Mouse (Mus musculus): ENCODE measurements at regions not wholly inside any gene's neighbourhood (a gene's known extent, or its start where the extent isn't known, plus 50 kb on each side); places are given as distances from the start of the nearest gene placed in this dataset.

DNA sequence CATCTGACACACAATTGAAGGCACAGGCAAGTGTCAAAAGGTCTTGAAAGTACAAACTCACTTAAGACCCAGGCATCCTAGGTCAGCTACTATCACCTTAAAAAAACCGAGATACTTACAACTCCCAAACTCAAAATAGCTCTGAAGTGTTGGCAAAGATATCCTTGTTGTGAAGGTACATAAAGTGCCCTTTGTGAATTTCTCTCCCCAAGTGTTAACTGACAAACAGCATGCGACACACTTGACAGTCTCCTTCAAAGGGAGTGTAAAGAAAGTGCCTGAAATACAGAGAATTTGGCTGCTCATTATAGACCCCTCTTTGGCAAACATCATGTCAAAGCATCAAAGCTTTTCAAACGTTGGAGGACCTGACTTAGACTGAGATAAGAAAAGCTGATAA lies 2634.2 kb downstream of the 9330182O14Rik start:
- TF ChIP-seq CTCF (IDR thresholded peaks at IDR 0.05; ENCODE audit: borderline replicate concordance, insufficient read depth, low read depth, low read length) (no peak), POLR2A (IDR thresholded peaks at IDR 0.05; ENCODE audit: borderline replicate concordance, insufficient read depth, low read length) (no peak)
- Histone ChIP-seq H3K4me3 (replicated peaks; ENCODE audit: insufficient read depth, low read depth, low read length) (no peak overlapping the region), H3K4me1 (ENCODE audit: control insufficient read depth, insufficient read depth, low read length) (no peaks in the 10 kb centered on the region), H3K27me3 (ENCODE audit: control insufficient read depth, insufficient read depth, low read length) (no peaks in the 10 kb centered on the region), H3K27ac (ENCODE audit: insufficient read depth, low read length) (no peak overlapping the region)
- no peak for DNase-seq
- 34% methylated on average over 3 of the region's 3 CpGs for WGBS

DNA sequence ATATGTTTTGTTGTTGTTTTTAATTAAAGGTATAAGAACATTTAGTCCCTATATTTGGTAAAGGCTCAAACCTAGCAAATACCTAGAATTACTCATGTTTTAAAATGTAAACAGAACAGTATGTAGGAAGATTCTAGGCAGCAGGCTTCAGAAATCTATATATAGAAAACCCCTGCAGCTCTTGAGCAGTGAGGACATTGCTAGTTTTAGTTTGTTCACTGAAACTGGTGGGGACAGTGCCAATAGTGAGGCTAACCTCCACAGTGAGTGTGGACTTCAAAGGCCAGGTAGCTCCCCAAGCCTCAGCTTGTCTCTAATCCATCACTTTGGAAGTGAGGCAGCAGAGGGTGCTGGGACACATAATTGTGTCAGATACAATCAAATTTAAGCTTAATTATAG lies 2645.7 kb downstream of the 9330182O14Rik start:
- TF ChIP-seq POLR2A (IDR thresholded peaks at IDR 0.05; ENCODE audit: borderline replicate concordance, insufficient read depth, low read length) (no peak), CTCF (IDR thresholded peaks at IDR 0.05; ENCODE audit: borderline replicate concordance, insufficient read depth, low read depth, low read length) (no peak)
- no peak for DNase-seq
- H3K27ac ChIP-seq (ENCODE audit: insufficient read depth, low read length) = no peak overlapping the region
- no peak overlapping the region for H3K4me3 ChIP-seq (replicated peaks; ENCODE audit: insufficient read depth, low read depth, low read length)
- no peaks in the 10 kb centered on the region for H3K27me3 ChIP-seq (ENCODE audit: control insufficient read depth, insufficient read depth, low read length)
- H3K4me1 ChIP-seq (ENCODE audit: control insufficient read depth, insufficient read depth, low read length) = no peaks in the 10 kb centered on the region

DNA sequence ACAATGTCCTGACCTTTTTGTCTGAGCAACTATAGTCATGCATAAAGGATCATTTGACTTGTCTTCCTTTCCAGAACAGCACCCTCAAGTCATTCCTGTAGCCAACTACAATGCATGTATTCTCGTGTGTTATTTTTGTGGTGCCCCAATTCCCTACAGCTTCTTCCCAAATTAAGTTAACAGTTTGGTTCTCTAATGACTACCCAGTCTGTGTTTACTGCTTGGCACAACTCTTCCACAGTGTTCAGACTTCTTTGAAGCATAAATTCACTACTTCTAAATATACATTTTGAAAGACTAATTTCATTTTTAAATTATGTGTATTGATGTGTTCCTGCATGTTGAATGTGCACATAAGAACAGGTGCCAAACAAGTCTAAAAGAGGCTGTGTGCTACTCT lies 2667.1 kb downstream of the 9330182O14Rik start:
- WGBS = 68% methylated on average over 1 of the region's 1 CpGs
- H3K4me1 ChIP-seq (ENCODE audit: control insufficient read depth, insufficient read depth, low read length) = no peaks in the 10 kb centered on the region
- no peak for DNase-seq
- no peak overlapping the region for H3K27ac ChIP-seq (ENCODE audit: insufficient read depth, low read length)
- no peaks in the 10 kb centered on the region for H3K27me3 ChIP-seq (ENCODE audit: control insufficient read depth, insufficient read depth, low read length)
- TF ChIP-seq CTCF (IDR thresholded peaks at IDR 0.05; ENCODE audit: borderline replicate concordance, insufficient read depth, low read depth, low read length) (no peak), POLR2A (IDR thresholded peaks at IDR 0.05; ENCODE audit: borderline replicate concordance, insufficient read depth, low read length) (no peak)
- no peak overlapping the region for H3K4me3 ChIP-seq (replicated peaks; ENCODE audit: insufficient read depth, low read depth, low read length)

DNA sequence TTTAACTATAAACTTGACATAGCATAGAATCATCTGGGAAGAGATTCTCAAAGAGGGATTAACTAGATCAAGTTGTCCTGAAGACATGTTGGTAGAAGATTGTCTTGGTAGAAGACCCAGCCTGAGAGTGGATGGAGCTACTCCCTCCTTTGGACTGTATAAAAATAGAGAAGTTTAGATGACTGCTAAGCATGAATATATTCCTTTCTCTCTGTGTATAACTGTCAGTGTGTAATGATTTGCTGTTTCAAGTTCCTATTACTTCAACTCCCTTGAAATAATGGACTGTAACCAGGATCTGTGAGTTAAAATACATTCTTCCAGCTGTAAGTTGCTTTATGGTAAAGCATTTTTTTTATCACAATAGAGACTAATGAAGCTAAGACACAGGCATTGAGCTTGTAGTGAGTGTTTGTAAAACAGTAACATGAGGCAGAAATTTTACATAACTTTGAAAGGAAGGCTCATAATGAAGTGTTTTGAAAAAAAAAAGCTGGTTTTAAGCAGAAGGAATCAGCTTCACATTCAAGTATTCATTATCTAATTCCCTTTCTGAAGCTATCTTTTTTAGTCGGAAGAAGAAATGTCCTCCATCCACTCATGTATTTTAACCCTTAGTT lies 2676.8 kb downstream of the 9330182O14Rik start:
- WGBS = 90% methylated on average over 1 of the region's 1 CpGs
- Histone ChIP-seq H3K4me1 (ENCODE audit: control insufficient read depth, insufficient read depth, low read length) (no peaks in the 10 kb centered on the region), H3K27me3 (ENCODE audit: control insufficient read depth, insufficient read depth, low read length) (no peaks in the 10 kb centered on the region), H3K27ac (ENCODE audit: insufficient read depth, low read length) (no peak overlapping the region), H3K4me3 (replicated peaks; ENCODE audit: insufficient read depth, low read depth, low read length) (no peak overlapping the region)
- TF ChIP-seq CTCF (IDR thresholded peaks at IDR 0.05; ENCODE audit: borderline replicate concordance, insufficient read depth, low read depth, low read length) (no peak), POLR2A (IDR thresholded peaks at IDR 0.05; ENCODE audit: borderline replicate concordance, insufficient read depth, low read length) (no peak)
- no peak for DNase-seq

DNA sequence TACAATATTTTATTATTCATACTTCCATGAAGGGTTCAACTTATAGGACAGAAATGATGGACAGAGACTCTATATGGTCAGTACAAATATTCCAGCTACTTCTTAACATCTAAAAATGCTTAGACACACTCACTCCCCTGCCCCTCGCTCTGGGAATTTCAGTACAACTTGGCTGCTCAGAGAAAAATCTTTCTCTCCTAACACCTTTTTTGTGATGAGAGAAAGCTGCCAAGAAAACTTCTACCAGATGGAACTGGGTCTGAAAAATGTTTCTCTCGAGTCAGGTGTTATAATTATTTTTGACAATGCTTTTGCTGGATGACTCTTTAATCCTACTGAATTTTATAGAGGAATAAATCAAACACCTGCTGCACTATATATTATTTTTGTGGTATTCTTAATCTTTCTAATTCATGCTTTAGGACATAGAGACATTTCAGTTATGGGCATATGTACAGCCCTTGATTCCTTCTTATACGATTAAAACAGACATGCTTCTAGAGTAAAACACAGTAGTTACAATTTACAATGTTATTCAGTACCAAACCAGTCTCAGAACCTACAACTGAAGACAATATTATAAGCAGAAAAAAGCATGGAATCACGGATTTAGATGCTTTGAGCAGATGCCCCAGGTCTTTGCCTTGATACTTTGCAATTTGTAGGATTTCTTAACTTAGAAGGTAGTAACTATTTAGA lies 2681.0 kb downstream of the 9330182O14Rik start:
- no peaks in the 10 kb centered on the region for H3K4me1 ChIP-seq (ENCODE audit: control insufficient read depth, insufficient read depth, low read length)
- DNase-seq = no peak

DNA sequence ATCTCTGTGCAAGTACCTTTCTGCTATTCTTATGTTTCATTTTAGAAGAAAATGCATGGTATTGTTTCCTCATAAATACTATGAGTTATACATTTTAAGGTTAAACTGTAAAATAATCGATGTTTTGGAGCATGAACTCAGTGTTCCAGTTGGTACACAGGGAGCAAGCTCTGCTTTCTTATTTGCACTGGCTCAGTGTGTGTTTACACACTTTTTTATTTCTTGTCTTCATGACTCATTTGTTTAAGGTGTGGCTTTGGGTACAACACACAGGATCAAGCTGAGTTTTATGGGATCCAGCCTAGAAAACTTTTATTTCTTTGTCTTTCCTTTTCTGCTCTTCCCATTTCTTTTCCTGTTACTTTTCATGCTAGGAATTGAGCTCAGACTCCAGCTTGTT lies 2704.7 kb downstream of the 9330182O14Rik start:
- TF ChIP-seq POLR2A (IDR thresholded peaks at IDR 0.05; ENCODE audit: borderline replicate concordance, insufficient read depth, low read length) = no peak
- TF ChIP-seq CTCF (IDR thresholded peaks at IDR 0.05; ENCODE audit: borderline replicate concordance, insufficient read depth, low read depth, low read length) = no peak
- Histone ChIP-seq H3K27me3 (ENCODE audit: control insufficient read depth, insufficient read depth, low read length) (no peaks in the 10 kb centered on the region), H3K4me3 (replicated peaks; ENCODE audit: insufficient read depth, low read depth, low read length) (no peak overlapping the region), H3K27ac (ENCODE audit: insufficient read depth, low read length) (no peak overlapping the region), H3K4me1 (ENCODE audit: control insufficient read depth, insufficient read depth, low read length) (no peaks in the 10 kb centered on the region)
- no peak for DNase-seq
- 81% methylated on average over 1 of the region's 1 CpGs for WGBS

More for the DNA sequence above, 2681.0 kb downstream of the 9330182O14Rik start:
- WGBS = 43% methylated on average over 4 of the region's 4 CpGs
- Histone ChIP-seq H3K27ac (ENCODE audit: insufficient read depth, low read length) (no peak overlapping the region), H3K27me3 (ENCODE audit: control insufficient read depth, insufficient read depth, low read length) (no peaks in the 10 kb centered on the region), H3K4me3 (replicated peaks; ENCODE audit: insufficient read depth, low read depth, low read length) (no peak overlapping the region)
- TF ChIP-seq POLR2A (IDR thresholded peaks at IDR 0.05; ENCODE audit: borderline replicate concordance, insufficient read depth, low read length) (no peak), CTCF (IDR thresholded peaks at IDR 0.05; ENCODE audit: borderline replicate concordance, insufficient read depth, low read depth, low read length) (no peak)

DNA sequence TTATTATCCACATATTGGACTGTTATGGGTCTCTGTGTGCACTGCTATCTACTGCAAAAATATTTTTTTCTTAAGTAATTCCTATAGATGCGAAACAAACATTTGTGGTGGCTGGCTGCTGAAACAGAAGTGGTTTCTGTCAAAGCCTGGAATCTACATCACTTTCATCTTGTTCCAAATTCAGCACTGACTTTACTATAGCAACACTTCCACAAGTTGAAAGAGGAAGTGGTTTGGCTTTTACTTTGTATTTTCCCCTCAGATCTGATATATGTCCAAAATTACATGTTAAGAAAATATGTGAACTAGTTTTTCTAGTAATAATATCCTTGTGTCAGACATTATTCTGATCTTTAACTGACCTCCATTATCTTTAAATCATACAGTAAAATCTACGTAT lies 2715.8 kb downstream of the 9330182O14Rik start:
- no peaks in the 10 kb centered on the region for H3K27me3 ChIP-seq (ENCODE audit: control insufficient read depth, insufficient read depth, low read length)
- H3K4me1 ChIP-seq (ENCODE audit: control insufficient read depth, insufficient read depth, low read length) = no peaks in the 10 kb centered on the region
- no peak overlapping the region for H3K27ac ChIP-seq (ENCODE audit: insufficient read depth, low read length)
- 96% methylated on average over 2 of the region's 2 CpGs for WGBS
- DNase-seq = no peak
- H3K4me3 ChIP-seq (replicated peaks; ENCODE audit: insufficient read depth, low read depth, low read length) = no peak overlapping the region
- no peak for TF ChIP-seq POLR2A (IDR thresholded peaks at IDR 0.05; ENCODE audit: borderline replicate concordance, insufficient read depth, low read length)
- TF ChIP-seq CTCF (IDR thresholded peaks at IDR 0.05; ENCODE audit: borderline replicate concordance, insufficient read depth, low read depth, low read length) = no peak

DNA sequence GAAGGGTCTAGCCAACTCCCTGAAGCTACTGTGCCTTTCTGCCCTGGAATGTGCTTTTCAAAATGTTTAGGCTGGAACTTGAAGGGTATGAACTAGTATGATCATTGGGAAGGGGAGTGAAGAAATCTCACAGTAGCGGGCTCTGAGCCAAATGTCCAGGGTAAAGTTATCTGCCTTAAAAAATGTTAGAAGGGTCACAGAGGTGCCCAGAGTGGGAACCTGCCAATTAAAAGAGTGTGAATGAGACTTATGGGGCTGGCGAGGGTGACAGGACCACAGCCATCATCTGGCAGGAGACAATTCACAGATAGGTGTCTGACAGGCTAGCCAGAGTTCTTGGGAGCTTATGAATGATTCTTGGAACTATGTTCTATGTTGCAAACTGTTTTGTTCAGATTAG lies 2738.3 kb downstream of the 9330182O14Rik start:
- Histone ChIP-seq H3K4me1 (ENCODE audit: control insufficient read depth, insufficient read depth, low read length) (no peaks in the 10 kb centered on the region), H3K27ac (ENCODE audit: insufficient read depth, low read length) (no peak overlapping the region), H3K27me3 (ENCODE audit: control insufficient read depth, insufficient read depth, low read length) (no peaks in the 10 kb centered on the region), H3K4me3 (replicated peaks; ENCODE audit: insufficient read depth, low read depth, low read length) (no peak overlapping the region)
- no peak for DNase-seq
- TF ChIP-seq CTCF (IDR thresholded peaks at IDR 0.05; ENCODE audit: borderline replicate concordance, insufficient read depth, low read depth, low read length) = no peak
- TF ChIP-seq POLR2A (IDR thresholded peaks at IDR 0.05; ENCODE audit: borderline replicate concordance, insufficient read depth, low read length) = no peak
- 81% methylated on average over 2 of the region's 2 CpGs for WGBS

Measured in cerebellum, adult 2 months (tissue).